Mouse (Mus musculus): ENCODE measurements at regions not wholly inside any gene's neighbourhood (a gene's known extent, or its start where the extent isn't known, plus 50 kb on each side); places are given as distances from the start of the nearest gene placed in this dataset.

- no peak for DNase-seq (ENCODE audit: low spot score)
Observed at GRCm38 (mm10) chr6:89256022-89256421, 106.4 kb downstream of the Plxna1 start.

- no peak for DNase-seq (ENCODE audit: low spot score)
Observed at GRCm38 (mm10) chr6:89256630-89257292, 105.7 kb downstream of the Plxna1 start.

GRCm38 (mm10) chr6:89257416-89257815, 105.0 kb downstream of the Plxna1 start:
- DNase-seq (ENCODE audit: low spot score) = no peak

GRCm38 (mm10) chr6:89258140-89258539, 104.3 kb downstream of the Plxna1 start:
- DNase-seq (ENCODE audit: low spot score) = no peak

- DNase-seq (ENCODE audit: low spot score) = no peak
Observed at GRCm38 (mm10) chr6:89259406-89259994, 102.9 kb downstream of the Plxna1 start.

- DNase-seq (ENCODE audit: low spot score) = no peak
Observed at GRCm38 (mm10) chr6:89262958-89263357, 99.5 kb downstream of the Plxna1 start.

GRCm38 (mm10) chr6:89265296-89265695, 97.1 kb downstream of the Plxna1 start:
- no peak for DNase-seq (ENCODE audit: low spot score)

Data from yolk sac, embryonic 10.5 days (tissue).